Mouse (Mus musculus): ENCODE results near the gene Git2. TPM values are rescaled to one million over a fixed set of nuclear protein-coding genes. Genes with fewer than 3 reads are reported as not detected.

Gene Git2
- total RNA-seq, 1 experiment = 29.8 TPM

DNA sequence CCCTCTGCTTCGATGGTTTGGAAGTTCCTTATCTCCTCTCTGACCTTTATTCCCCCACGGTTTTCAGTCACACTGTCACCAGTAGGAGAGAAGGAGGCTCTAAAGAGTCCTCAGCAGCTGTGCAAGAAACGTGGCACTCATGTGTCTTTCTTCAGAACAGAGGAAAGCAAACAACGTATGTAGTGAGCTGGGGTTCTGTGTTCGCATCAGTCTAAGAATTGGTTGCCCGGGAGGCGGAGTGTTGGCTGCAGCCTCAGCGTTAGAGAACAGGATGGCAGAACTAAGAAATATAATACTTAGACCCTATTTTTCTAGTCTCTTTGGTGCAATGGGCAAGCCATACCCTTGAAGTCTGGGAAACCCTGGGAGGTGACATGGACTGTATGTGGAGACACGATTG, 7.7 kb upstream of the Git2 start:
- no peak overlapping the region for H3K27ac ChIP-seq (ENCODE audit: insufficient read depth, low read depth, low read length, poor library complexity, severe bottlenecking)
- TF ChIP-seq HCFC1 (IDR thresholded peaks at IDR 0.05; ENCODE audit: borderline replicate concordance, insufficient read depth, low read length) = no peak
- no peak for TF ChIP-seq ZC3H11A (IDR thresholded peaks at IDR 0.05; ENCODE audit: borderline replicate concordance, low read depth, low read length)
- no peak for TF ChIP-seq CHD2 (IDR thresholded peaks at IDR 0.05; ENCODE audit: low read depth, low read length)
- TF ChIP-seq ZNF384 (IDR thresholded peaks at IDR 0.05; ENCODE audit: low read depth, low read length) = no peak
- TF ChIP-seq MAFK (IDR thresholded peaks at IDR 0.05; ENCODE audit: insufficient read depth, low read depth, low read length) = no peak
- H3K36me3 ChIP-seq (ENCODE audit: control insufficient read depth, insufficient read depth, low read length, poor library complexity, severe bottlenecking) = peaks cover 3% of the 10 kb centered on the region; the same call in 1 of the 2 replicates
- H3K9me3 ChIP-seq (ENCODE audit: control insufficient read depth, insufficient read depth, low read depth, low read length) = no peaks in the 10 kb centered on the region
- no peak overlapping the region for H3K9ac ChIP-seq (ENCODE audit: insufficient read depth, low read depth, low read length, poor library complexity, severe bottlenecking)
- DNase-seq (ENCODE audit: low read depth, low spot score) = no peak
- H3K4me3 ChIP-seq (ENCODE audit: insufficient read depth in 1 of 2, low read depth in 1 of 2, low read length in 2 of 2, poor library complexity in 1 of 2, severe bottlenecking in 1 of 2) = no peak overlapping the region
- H3K4me1 ChIP-seq (ENCODE audit: control insufficient read depth in 2 of 2, insufficient read depth in 2 of 2, low read length in 2 of 2, poor library complexity in 1 of 2) = peaks cover 2 to 14% of the 10 kb centered on the region in 2 experiments; a peak in 2 of 4 replicates
- in situ Hi-C loops (cut with MboI; ENCODE audit: low sequenced_read_pairs in 2 of 2, unreplicated experiment in 2 of 2) = no loop called here

DNA sequence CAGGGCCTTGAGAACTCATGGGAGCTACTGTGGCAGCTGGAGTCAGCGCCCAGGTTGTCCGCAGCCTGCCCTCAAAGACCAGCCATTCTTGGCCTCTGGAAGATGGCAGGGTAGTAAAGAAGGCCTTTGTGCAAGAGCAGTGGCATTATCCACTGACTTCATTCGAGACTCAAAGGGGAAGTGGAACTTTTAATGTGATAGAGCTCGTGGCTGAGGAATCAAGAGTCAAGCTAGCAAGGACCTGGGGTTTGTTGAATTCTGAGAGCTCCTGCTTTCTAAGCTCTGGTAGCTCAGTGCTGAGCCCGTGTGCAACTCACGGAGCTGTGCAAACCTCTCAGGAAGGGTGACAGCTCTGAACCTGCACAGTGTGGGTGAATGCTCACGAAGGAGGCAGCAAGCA, 5.6 kb upstream of the Git2 start:
- H3K9ac ChIP-seq (ENCODE audit: insufficient read depth, low read depth, low read length, poor library complexity, severe bottlenecking) = no peak overlapping the region
- H3K27ac ChIP-seq (ENCODE audit: insufficient read depth, low read depth, low read length, poor library complexity, severe bottlenecking) = no peak overlapping the region
- TF ChIP-seq CHD2 (IDR thresholded peaks at IDR 0.05; ENCODE audit: low read depth, low read length) = no peak
- TF ChIP-seq ZNF384 (IDR thresholded peaks at IDR 0.05; ENCODE audit: low read depth, low read length) = no peak
- no peak for TF ChIP-seq MAFK (IDR thresholded peaks at IDR 0.05; ENCODE audit: insufficient read depth, low read depth, low read length)
- TF ChIP-seq ZC3H11A (IDR thresholded peaks at IDR 0.05; ENCODE audit: borderline replicate concordance, low read depth, low read length) = no peak
- no peak for TF ChIP-seq HCFC1 (IDR thresholded peaks at IDR 0.05; ENCODE audit: borderline replicate concordance, insufficient read depth, low read length)
- no peak for DNase-seq (ENCODE audit: low read depth, low spot score)
- H3K36me3 ChIP-seq (ENCODE audit: control insufficient read depth, insufficient read depth, low read length, poor library complexity, severe bottlenecking) = no peaks in the 10 kb centered on the region; the same call in 1 of the 2 replicates
- H3K4me3 ChIP-seq (ENCODE audit: insufficient read depth in 1 of 2, low read depth in 1 of 2, low read length in 2 of 2, poor library complexity in 1 of 2, severe bottlenecking in 1 of 2) = no peak overlapping the region
- no peaks in the 10 kb centered on the region for H3K9me3 ChIP-seq (ENCODE audit: control insufficient read depth, insufficient read depth, low read depth, low read length)
- in situ Hi-C loops (cut with MboI; ENCODE audit: low sequenced_read_pairs in 2 of 2, unreplicated experiment in 2 of 2) = no loop called here
- H3K4me1 ChIP-seq (ENCODE audit: control insufficient read depth in 2 of 2, insufficient read depth in 2 of 2, low read length in 2 of 2, poor library complexity in 1 of 2) = peaks cover 2 to 8% of the 10 kb centered on the region in 2 experiments; a peak in 2 of 4 replicates

DNA sequence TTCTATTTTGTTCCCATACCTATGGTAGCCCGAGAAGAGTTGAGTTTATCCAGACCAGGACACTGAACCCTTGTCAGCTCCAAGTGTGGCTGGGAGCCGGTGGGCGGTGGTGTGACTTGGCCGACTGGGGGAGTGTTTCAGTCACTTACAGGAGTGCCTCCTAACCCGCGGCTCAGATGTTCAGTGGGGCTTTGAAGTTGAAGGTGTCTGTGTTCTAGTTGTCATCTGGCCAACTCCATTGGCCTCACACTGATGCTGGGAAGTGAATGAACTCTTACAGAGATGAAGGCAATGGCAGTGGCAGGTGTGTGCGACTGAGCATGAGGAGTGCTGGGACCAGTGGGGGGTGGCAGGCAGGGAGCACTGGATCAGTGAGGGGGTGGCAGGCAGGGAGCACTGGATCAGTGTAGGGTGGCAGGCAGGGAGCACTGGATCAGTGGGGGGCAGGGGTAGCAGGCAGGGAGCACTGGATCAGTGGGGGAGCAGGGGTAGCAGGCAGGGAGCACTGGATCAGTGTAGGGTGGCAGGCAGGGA, 4.7 kb upstream of the Git2 start:
- no peak for DNase-seq (ENCODE audit: low read depth, low spot score)
- no peak overlapping the region for H3K27ac ChIP-seq (ENCODE audit: insufficient read depth, low read depth, low read length, poor library complexity, severe bottlenecking)
- in situ Hi-C loops (cut with MboI; ENCODE audit: low sequenced_read_pairs in 2 of 2, unreplicated experiment in 2 of 2) = no loop called here

DNA sequence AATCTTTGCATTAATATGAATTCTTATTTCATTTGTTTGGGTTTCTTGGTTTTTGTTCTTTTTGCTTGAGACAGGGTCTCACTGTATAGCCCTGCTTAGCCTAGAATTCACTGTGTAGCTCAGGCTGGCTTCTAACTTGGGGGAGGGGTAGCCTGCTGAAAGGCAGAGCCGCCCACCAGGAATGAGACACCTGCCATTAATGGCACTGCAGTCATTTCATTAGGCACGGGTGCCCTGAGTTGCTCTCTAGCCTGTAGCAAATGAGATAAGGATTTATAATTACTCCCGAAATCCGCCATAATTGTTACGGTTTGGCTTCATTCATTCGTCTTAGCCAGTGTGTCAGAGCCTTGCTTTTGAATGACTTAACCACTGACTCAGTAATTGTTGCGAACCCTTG, 857 bp upstream of the Git2 start:
- peaks cover 4 to 6% of the 10 kb centered on the region in 2 experiments; a peak in 1 of 4 replicates for H3K4me1 ChIP-seq (ENCODE audit: control insufficient read depth in 2 of 2, insufficient read depth in 2 of 2, low read length in 2 of 2, poor library complexity in 1 of 2)
- H3K36me3 ChIP-seq (ENCODE audit: control insufficient read depth, insufficient read depth, low read length, poor library complexity, severe bottlenecking) = no peaks in the 10 kb centered on the region
- no peak for TF ChIP-seq ZC3H11A (IDR thresholded peaks at IDR 0.05; ENCODE audit: borderline replicate concordance, low read depth, low read length)
- TF ChIP-seq ZNF384 (IDR thresholded peaks at IDR 0.05; ENCODE audit: low read depth, low read length) = no peak
- no peak for TF ChIP-seq CHD2 (IDR thresholded peaks at IDR 0.05; ENCODE audit: low read depth, low read length)
- no peak for TF ChIP-seq HCFC1 (IDR thresholded peaks at IDR 0.05; ENCODE audit: borderline replicate concordance, insufficient read depth, low read length)
- no peak for TF ChIP-seq MAFK (IDR thresholded peaks at IDR 0.05; ENCODE audit: insufficient read depth, low read depth, low read length)
- no peak overlapping the region for H3K9ac ChIP-seq (ENCODE audit: insufficient read depth, low read depth, low read length, poor library complexity, severe bottlenecking)
- H3K9me3 ChIP-seq (ENCODE audit: control insufficient read depth, insufficient read depth, low read depth, low read length) = no peaks in the 10 kb centered on the region
- DNase-seq (ENCODE audit: low read depth, low spot score) = no peak
- in situ Hi-C loops (cut with MboI; ENCODE audit: low sequenced_read_pairs in 2 of 2, unreplicated experiment in 2 of 2) = no loop called here
- H3K4me3 ChIP-seq (ENCODE audit: insufficient read depth in 1 of 2, low read depth in 1 of 2, low read length in 2 of 2, poor library complexity in 1 of 2, severe bottlenecking in 1 of 2) = peak overlapping the region in 1 of 2 experiments; percentile 82; a peak in 1 of 4 replicates
- no peak overlapping the region for H3K27ac ChIP-seq (ENCODE audit: insufficient read depth, low read depth, low read length, poor library complexity, severe bottlenecking)

More for the DNA sequence above, 4.7 kb upstream of the Git2 start:
- no peaks in the 10 kb centered on the region; the same call in 1 of the 2 replicates for H3K36me3 ChIP-seq (ENCODE audit: control insufficient read depth, insufficient read depth, low read length, poor library complexity, severe bottlenecking)
- TF ChIP-seq ZNF384 (IDR thresholded peaks at IDR 0.05; ENCODE audit: low read depth, low read length) (no peak), ZC3H11A (IDR thresholded peaks at IDR 0.05; ENCODE audit: borderline replicate concordance, low read depth, low read length) (no peak), MAFK (IDR thresholded peaks at IDR 0.05; ENCODE audit: insufficient read depth, low read depth, low read length) (no peak), CHD2 (IDR thresholded peaks at IDR 0.05; ENCODE audit: low read depth, low read length) (no peak), HCFC1 (IDR thresholded peaks at IDR 0.05; ENCODE audit: borderline replicate concordance, insufficient read depth, low read length) (no peak)
- H3K4me3 ChIP-seq (ENCODE audit: insufficient read depth in 1 of 2, low read depth in 1 of 2, low read length in 2 of 2, poor library complexity in 1 of 2, severe bottlenecking in 1 of 2) = no peak overlapping the region
- H3K9me3 ChIP-seq (ENCODE audit: control insufficient read depth, insufficient read depth, low read depth, low read length) = no peaks in the 10 kb centered on the region
- H3K4me1 ChIP-seq (ENCODE audit: control insufficient read depth in 2 of 2, insufficient read depth in 2 of 2, low read length in 2 of 2, poor library complexity in 1 of 2) = peaks cover 0 to 8% of the 10 kb centered on the region in 2 experiments; a peak in 1 of 4 replicates
- no peak overlapping the region for H3K9ac ChIP-seq (ENCODE audit: insufficient read depth, low read depth, low read length, poor library complexity, severe bottlenecking)

Measured in ES-E14 (cell line).